Mouse (Mus musculus) forebrain, embryonic 11.5 days (tissue): ENCODE data around the gene Gpr156. TPM values are rescaled to one million over a fixed set of nuclear protein-coding genes. Genes with fewer than 3 reads are reported as not detected.

Experiments
- ATAC-seq: fragments of 200-750 bp; cut with Nextera tagmentation; replicated peaks from 2 replicates; pipeline ENCODE4 v1.8.0; 2017; ENCODE audit warnings: moderate TSS enrichment; ENCODE audit not compliant: low FRiP score
- DNase-seq: peaks from one replicate; pipeline ENCODE4 v3.0.0-alpha.2; 2017; ENCODE audit warnings: low spot score
- H3K27ac ChIP-seq: fragments of 300-500 bp; sonication (generic); 2 replicates; pipeline ENCODE4 v1.5.1; 2014; ENCODE audit warnings: low read depth, low read length
- H3K27me3 ChIP-seq: fragments of 300-500 bp; sonication (generic); 2 replicates; pipeline ENCODE4 v1.6.1; 2014; ENCODE audit warnings: mild to moderate bottlenecking, low read length, mixed read lengths; ENCODE audit not compliant: control insufficient read depth, insufficient read depth
- H3K36me3 ChIP-seq: fragments of 300-500 bp; sonication (generic); 2 replicates; pipeline ENCODE4 v1.6.1; 2014; ENCODE audit warnings: mild to moderate bottlenecking, low read length, moderate library complexity, mixed read lengths; ENCODE audit not compliant: control insufficient read depth, insufficient read depth
- H3K4me1 ChIP-seq: fragments of 300-500 bp; sonication (generic); replicated peaks from 2 replicates; pipeline ENCODE4 v1.6.1; 2014; ENCODE audit warnings: low read length, mixed read lengths; ENCODE audit not compliant: control insufficient read depth, insufficient read depth
- H3K4me2 ChIP-seq: fragments of 300-500 bp; sonication (generic); 2 replicates; pipeline ENCODE4 v1.6.1; 2014; ENCODE audit warnings: low read depth, mild to moderate bottlenecking, low read length, moderate library complexity, mixed read lengths; ENCODE audit not compliant: severe bottlenecking
- H3K4me3 ChIP-seq: fragments of 300-500 bp; sonication (generic); 2 replicates; pipeline ENCODE4 v1.5.1; 2014; ENCODE audit warnings: low read depth, low read length
- H3K9ac ChIP-seq: fragments of 300-500 bp; sonication (generic); 2 replicates; pipeline ENCODE4 v1.6.1; 2014; ENCODE audit warnings: low read length
- H3K9me3 ChIP-seq: fragments of 300-500 bp; sonication (generic); 2 replicates; pipeline ENCODE4 v1.6.1; 2016; ENCODE audit warnings: low read length, mixed read lengths; ENCODE audit not compliant: control insufficient read depth
- WGBS: fragments of 180-500 bp; shearing (Covaris S2); extraction: QIAGEN DNeasy Blood & Tissue Kit; methylation state at CpG from one replicate; pipeline ENCODE4 v1.1.7; 2014; 5-methylcytosine and 5-hydroxymethylcytosine counted together
- polyA plus RNA-seq: library from polyadenylated mRNA; unstranded; fragments of >200 nt; fragmentation: Nextera tagmentation; extraction: Ambion mirVana; gene quantifications from 2 replicates; pipeline ENCODE4 v1.2.1, GENCODE M21; 2014

Gene Gpr156
- polyA plus RNA-seq, 1 experiment from 2014 or later, result 4.3 TPM

DNA sequence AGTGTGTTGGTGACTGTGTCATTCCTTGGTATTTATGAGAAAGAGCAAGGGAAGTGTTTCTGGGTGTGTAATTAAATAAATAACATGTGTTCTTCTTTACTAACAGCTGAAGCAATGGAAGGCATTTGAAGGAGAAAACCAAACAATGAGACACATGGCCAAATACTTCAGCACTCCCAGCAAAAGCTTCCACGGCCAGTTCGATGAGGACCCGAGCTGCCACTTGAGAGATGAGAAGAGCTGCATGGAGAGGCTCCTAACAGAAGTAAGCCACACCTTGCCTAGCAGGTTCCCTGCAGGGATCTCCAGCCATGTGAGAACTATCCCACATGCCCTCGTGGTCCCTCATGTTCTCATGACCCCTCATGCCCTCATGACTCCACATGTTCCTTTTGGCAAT lies 81.5 kb downstream of the Gpr156 start:
- no peak for DNase-seq
- no peak overlapping the region for H3K9ac ChIP-seq
- H3K4me3 ChIP-seq, result no peak overlapping the region
- no peak overlapping the region for H3K4me2 ChIP-seq
- ATAC-seq, result no peak
- WGBS, result 82% methylated on average over 4 of the region's 4 CpGs
- no peak overlapping the region for H3K27ac ChIP-seq
- H3K9me3 ChIP-seq, result no peaks in the 10 kb centered on the region
- H3K36me3 ChIP-seq, result no peaks in the 10 kb centered on the region
- no peaks in the 10 kb centered on the region for H3K27me3 ChIP-seq
- no peaks in the 10 kb centered on the region; the same call in 1 of the 2 replicates for H3K4me1 ChIP-seq

DNA sequence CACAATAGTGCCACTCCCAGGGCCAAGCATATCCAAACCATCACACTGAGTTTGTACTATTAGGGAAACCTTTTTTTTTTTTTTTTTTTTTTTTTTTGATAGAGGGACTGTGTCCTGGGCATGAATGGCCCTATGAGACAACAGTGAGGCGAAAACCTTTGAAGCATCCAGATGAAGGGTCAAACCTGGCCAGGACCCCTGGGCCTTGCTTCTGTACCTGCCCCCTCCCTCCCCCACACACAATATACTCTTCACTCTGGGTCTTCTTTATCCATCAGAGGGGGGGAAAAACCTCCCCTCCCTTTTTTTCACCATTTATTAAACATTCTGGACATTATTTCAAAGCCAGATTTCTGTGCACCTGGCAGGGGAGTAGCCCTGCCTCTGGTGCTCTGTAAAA lies 83.5 kb downstream of the Gpr156 start:
- Histone ChIP-seq H3K36me3 (no peaks in the 10 kb centered on the region), H3K9me3 (no peaks in the 10 kb centered on the region), H3K4me3 (no peak overlapping the region), H3K27ac (peak overlapping the region; percentile 68), H3K9ac (peak overlapping the region; percentile 27; the same call in 1 of the 2 replicates), H3K4me2 (peak overlapping the region; percentile 26; the same call in 1 of the 2 replicates), H3K27me3 (no peaks in the 10 kb centered on the region), H3K4me1 (no peaks in the 10 kb centered on the region; the same call in 1 of the 2 replicates)
- WGBS, result 73% methylated on average over 1 of the region's 1 CpGs
- no peak for DNase-seq
- ATAC-seq, result peak; percentile 45; the same call in 1 of the 2 replicates

DNA sequence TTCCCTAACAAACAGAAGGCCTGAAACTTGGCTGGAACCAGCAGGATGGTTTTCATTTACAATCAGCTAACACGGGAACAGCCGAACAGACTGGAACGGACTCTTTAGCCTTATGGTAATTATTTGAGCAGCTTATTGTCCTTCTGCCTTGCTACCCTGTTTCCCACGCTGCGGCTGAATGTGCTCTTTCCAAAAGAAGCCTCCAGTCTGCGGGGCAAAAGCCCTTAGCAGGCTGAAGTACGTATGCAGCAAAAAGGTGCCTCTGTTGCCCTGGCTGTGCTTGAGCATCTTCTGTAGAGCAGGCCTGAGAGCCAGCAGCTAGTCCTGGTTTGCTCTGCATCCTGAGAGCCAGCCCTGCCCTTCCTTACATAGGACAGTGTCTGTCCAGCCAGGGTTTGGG lies 83.9 kb downstream of the Gpr156 start:
- H3K9ac ChIP-seq, result peak overlapping the region; percentile 27; the same call in 1 of the 2 replicates
- no peak overlapping the region for H3K4me3 ChIP-seq
- no peaks in the 10 kb centered on the region for H3K27me3 ChIP-seq
- peak overlapping the region; percentile 26; the same call in 1 of the 2 replicates for H3K4me2 ChIP-seq
- H3K9me3 ChIP-seq, result no peaks in the 10 kb centered on the region
- peak overlapping the region; percentile 68 for H3K27ac ChIP-seq
- ATAC-seq, result peak; percentile 76
- no peaks in the 10 kb centered on the region; the same call in 1 of the 2 replicates for H3K4me1 ChIP-seq
- no peaks in the 10 kb centered on the region for H3K36me3 ChIP-seq
- peak; percentile 64 for DNase-seq
- WGBS, result 17% methylated on average over 7 of the region's 7 CpGs

DNA sequence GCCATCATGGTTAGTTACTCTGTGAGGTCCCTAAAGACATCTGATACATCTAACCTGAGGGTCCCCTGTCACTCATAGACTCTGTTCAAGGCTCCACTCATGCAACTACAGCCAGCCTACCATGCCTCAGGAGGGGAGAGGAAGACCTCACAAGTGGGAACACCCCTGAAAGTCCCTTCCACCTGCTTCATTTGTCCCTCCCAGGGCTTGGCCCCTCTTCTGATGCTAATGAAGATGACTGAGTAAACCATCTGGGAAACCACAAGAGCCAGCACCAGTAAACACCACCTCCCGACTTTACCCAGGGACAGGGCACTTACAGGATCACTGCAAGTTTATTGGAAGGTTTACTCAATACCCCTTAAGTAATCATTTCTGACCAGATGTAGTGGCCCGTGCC lies 85.5 kb downstream of the Gpr156 start:
- Histone ChIP-seq H3K4me2 (no peak overlapping the region), H3K27me3 (no peaks in the 10 kb centered on the region), H3K9me3 (no peaks in the 10 kb centered on the region), H3K4me1 (no peaks in the 10 kb centered on the region; the same call in 1 of the 2 replicates), H3K27ac (no peak overlapping the region), H3K4me3 (no peak overlapping the region), H3K36me3 (no peaks in the 10 kb centered on the region), H3K9ac (no peak overlapping the region)
- no peak for DNase-seq
- no peak for ATAC-seq
- 56% methylated on average over 2 of the region's 2 CpGs for WGBS

DNA sequence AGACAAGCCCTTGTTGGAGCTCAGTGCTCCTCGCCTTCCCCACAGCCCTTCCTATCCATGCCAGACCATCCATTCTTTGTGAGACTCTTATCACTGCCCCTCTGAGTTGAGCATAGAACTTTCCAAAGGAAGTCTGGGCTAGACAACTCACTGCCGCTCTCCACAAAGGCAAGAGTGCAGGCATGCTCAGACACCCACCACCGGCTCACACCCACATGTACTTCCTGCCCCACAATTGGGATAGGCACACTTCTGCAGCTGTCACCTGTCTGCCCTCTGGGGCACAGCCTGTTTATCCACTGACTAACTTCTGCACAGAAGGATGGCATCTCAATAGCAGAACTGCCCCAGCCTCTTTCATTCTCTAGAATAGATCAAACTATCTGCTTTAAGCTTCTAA lies 86.2 kb downstream of the Gpr156 start:
- no peak for ATAC-seq

DNA sequence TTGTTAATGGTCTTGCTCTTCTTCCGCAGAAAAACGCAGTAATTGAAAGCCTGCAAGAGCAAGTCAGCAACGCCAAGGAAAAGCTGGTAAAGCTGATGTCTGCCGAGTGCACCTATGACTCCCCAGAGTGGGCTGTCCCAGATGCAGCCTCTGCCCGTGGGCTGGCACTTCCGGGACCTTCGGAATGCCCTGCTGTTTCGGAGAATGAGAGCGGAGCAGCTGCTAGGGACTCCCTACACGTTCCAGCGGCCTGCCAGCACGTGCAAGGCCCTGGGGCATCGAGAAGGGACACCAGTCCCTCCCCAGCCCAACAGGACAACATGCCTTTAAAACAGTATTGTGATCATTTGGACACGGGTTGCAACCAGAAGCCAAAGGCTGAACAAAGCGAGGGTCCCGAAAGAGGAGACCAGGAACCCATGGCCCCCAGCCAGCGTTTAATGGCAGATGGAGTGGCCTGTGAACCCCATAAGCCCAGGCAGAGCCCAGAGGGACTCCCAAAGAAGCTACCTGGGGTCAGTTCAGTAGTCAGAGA lies 88.3 kb downstream of the Gpr156 start:
- no peaks in the 10 kb centered on the region for H3K9me3 ChIP-seq
- H3K9ac ChIP-seq, result no peak overlapping the region

More for the DNA sequence above, 86.2 kb downstream of the Gpr156 start:
- H3K4me3 ChIP-seq, result no peak overlapping the region
- H3K36me3 ChIP-seq, result no peaks in the 10 kb centered on the region
- no peaks in the 10 kb centered on the region; the same call in 1 of the 2 replicates for H3K4me1 ChIP-seq
- no peaks in the 10 kb centered on the region for H3K9me3 ChIP-seq
- no peaks in the 10 kb centered on the region for H3K27me3 ChIP-seq
- WGBS, result 87% methylated on average over 3 of the region's 3 CpGs
- H3K4me2 ChIP-seq, result no peak overlapping the region
- no peak for DNase-seq
- H3K27ac ChIP-seq, result no peak overlapping the region
- no peak overlapping the region for H3K9ac ChIP-seq

DNA sequence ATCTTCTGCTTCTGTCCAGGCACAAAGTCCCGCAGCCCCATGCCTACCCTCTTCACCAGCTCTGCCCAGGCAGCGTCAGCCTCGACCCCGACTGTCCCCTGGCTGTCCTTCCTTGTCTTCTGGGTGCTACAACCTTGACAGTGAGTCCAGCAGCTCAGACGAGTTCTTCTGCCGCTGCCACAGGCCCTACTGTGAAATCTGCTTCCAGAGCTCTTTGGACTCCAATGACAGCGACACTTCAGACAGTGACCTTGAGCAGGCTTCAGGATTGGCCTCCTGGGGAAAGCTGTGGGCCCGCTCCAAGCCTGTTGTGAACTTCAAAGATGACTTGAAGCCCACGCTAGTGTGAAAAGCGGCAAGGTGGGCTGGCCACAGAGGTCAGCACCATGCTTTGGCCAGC lies 89.2 kb downstream of the Gpr156 start:
- Histone ChIP-seq H3K9ac (no peak overlapping the region), H3K4me3 (no peak overlapping the region), H3K27me3 (no peaks in the 10 kb centered on the region), H3K4me2 (no peak overlapping the region), H3K4me1 (no peaks in the 10 kb centered on the region), H3K27ac (no peak overlapping the region), H3K9me3 (no peaks in the 10 kb centered on the region), H3K36me3 (no peaks in the 10 kb centered on the region)
- WGBS, result 90% methylated on average over 10 of the region's 10 CpGs
- no peak for ATAC-seq
- no peak for DNase-seq

More for the DNA sequence above, 88.3 kb downstream of the Gpr156 start:
- Histone ChIP-seq H3K36me3 (no peaks in the 10 kb centered on the region), H3K4me1 (no peaks in the 10 kb centered on the region; the same call in 1 of the 2 replicates), H3K4me3 (no peak overlapping the region), H3K27me3 (no peaks in the 10 kb centered on the region), H3K27ac (no peak overlapping the region), H3K4me2 (no peak overlapping the region)
- ATAC-seq (no peak), DNase-seq (no peak)
- 88% methylated on average over 17 of the region's 17 CpGs for WGBS

DNA sequence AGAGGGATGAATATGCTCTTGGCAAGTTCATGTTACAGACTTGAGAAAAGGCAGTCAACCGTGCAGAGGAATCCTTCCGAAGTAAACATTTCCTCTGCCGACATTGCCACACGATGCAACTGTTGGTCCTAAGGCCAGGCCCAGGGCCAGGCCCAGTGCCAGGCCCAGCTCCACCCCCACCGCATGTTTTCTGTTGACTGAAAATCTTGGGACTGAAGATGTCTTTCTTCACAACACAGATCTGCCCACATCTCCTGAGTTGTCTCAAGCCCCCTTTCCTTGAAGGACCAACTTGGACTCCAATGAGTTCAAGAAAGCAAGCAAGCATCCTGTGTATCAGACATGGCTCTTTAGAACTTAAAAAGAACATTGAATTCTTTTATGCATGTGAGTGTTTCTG lies 92.1 kb downstream of the Gpr156 start:
- H3K9ac ChIP-seq, result no peak overlapping the region
- no peak for DNase-seq
- no peaks in the 10 kb centered on the region for H3K4me1 ChIP-seq
- H3K27ac ChIP-seq, result no peak overlapping the region
- no peak for ATAC-seq
- 94% methylated on average over 5 of the region's 5 CpGs for WGBS
- H3K36me3 ChIP-seq, result no peaks in the 10 kb centered on the region
- no peaks in the 10 kb centered on the region for H3K9me3 ChIP-seq
- H3K27me3 ChIP-seq, result no peaks in the 10 kb centered on the region
- H3K4me2 ChIP-seq, result no peak overlapping the region
- H3K4me3 ChIP-seq, result no peak overlapping the region
